Mouse (Mus musculus): ENCODE data around the gene Hvcn1. TPM values are rescaled to one million over a fixed set of nuclear protein-coding genes. Genes with fewer than 3 reads are reported as not detected.
"Not testable (repeated sequence)": the region's sequence is repeated elsewhere in the genome, so short reads cannot be mapped to it uniquely, and the experiment has no call there.

The Hvcn1 gene
- total RNA-seq, 2 experiments from 2014 or later = 1.4 TPM

DNA sequence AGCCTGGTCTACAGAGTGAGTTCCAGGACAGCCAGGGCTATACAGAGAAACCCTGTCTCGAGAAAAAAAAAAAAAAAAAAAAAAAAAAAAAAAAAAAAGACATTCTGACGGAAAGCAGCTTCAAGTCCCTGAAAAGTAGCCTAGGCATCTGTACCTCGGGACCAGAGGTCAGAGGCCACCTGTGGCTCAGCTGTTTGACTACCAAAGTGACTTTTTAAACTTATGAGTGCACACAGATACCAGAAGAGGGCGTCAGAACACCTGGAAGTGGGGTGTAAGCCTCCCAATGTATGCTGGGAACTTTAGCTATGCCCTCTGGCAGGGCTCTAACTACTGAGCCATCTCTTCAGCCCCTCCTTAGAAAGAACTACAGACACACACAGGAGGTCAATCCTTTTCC lies 14.3 kb upstream of the Hvcn1 start:
- no peak for DNase-seq
- intact Hi-C loops (cut with DNase I) = no loop called here

DNA sequence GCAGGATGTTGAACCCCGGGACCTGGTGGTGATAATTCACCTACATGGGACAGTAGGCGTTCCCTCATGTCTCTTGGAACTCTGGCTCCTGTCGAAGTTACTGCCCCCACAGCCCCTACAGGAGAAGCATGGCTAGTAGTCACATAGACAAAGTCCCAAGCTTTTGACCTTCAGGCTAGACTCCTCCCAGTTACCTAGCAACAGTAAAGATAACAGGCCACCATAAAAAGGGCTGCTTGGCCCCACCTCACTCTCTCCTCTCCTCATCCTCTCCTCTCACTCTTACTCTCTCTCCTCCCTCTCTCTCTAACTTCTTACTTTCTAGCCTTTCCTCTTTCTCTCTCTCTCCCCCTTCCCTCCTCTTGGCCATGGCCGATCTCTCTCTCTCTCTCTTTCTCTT lies 5.7 kb upstream of the Hvcn1 start:
- intact Hi-C loops (cut with DNase I) = no loop called here
- DNase-seq = no peak

DNA sequence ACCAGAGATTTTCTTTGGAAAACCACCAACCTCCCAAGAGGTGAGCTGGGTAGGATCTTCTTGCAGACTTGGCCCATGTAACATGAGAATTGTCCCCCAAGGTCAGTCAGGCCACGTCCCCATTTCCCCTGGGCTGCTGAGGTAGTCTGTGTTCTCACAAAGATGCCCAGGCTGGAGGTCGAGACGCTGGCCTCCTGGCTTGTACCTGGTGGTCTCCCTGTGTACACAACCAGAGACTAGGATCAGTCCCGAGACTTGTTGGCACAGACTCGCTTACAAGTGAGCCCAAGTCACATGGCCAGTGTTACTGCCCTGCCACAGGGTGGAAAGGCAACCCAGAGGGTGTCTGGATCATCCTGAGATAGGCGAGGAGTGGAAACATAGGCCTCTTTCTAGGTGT lies 4.7 kb upstream of the Hvcn1 start:
- intact Hi-C loops (cut with DNase I) = no loop called here

DNA sequence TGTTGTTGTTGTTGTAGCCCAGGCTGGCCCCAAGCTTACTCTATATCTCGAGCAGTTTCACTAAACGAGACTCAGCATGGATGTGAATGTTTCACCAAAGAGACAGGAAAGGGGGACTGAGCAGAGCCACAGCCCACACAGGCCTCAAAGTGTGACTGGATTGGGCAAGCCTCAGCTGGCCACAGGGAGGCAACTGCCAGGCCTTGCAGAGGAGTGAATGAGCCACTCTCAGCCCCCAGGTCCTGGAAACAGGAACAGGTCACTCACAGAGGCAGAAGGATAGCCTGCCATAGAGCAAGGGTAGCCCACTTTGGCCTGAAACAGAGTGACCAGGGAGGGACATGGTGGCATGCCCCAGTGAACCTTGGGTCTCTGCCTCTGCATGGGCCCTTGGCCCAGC lies 2.4 kb upstream of the Hvcn1 start:
- intact Hi-C loops (cut with DNase I) = no loop called here
- no peak for DNase-seq

More for the DNA sequence above, 4.7 kb upstream of the Hvcn1 start:
- DNase-seq = no peak

DNA sequence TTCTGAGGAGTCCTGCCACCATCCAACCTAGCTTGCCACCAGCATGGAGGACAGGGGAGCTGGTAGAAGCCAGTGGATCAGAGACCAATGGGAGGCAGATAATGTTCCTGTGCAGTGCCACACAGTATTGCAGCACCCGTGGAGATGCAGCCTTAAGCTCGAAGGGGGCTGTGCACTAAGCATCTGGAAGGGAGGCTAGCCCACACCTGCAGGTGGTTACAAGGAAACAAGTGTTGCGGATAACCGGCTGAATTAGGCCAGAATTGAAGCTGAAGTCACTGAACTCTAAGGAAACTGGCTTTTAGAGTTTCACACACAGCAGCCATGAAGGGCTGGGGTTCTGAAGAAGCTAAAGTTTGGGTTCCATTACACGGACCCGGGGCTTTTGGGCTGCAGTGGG lies 2.3 kb downstream of the Hvcn1 start:
- no peak for DNase-seq
- intact Hi-C loops (cut with DNase I) = no loop called here

DNA sequence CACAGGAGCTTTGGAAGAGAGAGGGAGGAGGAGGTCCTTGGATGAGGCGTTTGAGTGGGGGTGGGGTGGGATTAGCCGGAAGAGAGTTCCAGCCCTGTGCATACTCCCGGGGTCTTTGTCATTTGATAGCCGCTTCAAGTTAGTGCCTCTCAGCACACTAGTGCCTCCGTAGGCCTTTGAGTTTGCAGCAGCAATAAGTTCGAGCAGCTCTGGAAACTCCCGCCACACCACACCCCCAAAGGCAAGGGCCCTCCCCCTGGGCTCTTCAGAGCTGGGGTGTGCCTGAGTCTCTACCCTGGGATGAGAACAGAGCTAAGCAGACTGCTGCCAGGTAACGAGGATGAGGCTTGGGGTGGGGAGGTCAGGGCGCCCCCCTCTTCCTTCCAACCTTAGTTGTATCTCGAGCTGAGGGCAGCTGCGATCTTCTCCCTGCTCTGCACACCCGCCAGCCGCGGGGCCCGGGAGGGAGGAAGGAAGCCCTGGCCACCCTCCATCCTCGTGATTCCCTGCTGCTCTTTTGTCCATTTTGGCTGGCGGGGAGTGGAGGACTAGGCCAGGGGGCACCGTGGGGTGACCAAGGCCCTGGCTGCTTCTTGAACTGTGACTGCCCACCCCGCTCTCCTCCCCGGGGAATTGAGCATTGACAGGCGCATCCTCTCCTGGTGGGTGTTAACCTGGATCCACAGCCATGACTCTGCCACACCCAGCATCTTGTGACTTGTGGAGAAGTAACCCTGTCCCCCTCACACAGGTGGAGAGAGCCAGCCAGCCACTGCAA lies 3.2 kb downstream of the Hvcn1 start:
- intact Hi-C loops (cut with DNase I) = no loop called here
- peak; percentile 58 to 60 for DNase-seq

DNA sequence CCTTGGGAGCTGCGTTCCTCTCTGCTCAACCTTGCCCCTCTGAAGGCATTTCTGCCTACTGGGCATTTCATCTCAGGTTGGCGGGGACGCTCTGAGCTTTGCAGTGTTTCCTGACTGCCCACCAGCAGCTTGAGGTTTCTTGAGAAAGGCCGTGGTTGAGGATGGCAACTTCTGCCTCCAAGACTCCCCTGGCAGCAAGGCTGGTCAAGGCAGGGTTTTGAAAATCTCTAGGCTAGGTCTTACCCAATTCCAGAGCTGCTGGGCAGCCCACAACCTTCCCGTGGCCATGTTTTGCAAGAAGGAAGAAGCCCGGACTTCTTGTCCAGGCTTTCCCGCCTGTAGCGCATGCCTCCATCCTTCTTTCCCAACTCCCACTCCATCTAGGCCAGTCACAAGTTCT lies 4.3 kb downstream of the Hvcn1 start:
- intact Hi-C loops (cut with DNase I) = no loop called here

DNA sequence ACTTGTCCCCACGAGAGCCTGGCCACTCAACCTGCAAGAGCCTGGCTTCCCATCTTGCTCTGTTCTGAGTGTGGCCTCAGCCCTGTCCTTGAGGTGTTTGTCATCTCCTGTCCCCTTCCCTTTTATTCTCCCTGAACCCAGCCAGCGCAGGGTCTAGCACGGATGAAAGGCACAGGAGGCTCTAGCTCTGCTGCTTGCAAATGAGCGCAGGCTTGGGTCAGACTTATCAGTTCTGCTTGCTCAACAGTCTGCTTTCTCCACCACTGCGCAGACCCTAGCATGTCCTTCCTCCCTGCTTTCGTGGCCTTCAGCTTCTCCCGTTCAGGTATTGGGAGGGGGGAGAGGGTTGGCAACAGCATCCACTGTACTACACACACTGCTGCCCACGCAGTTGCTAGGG lies 5.5 kb downstream of the Hvcn1 start:
- intact Hi-C loops (cut with DNase I) = no loop called here

More for the DNA sequence above, 4.3 kb downstream of the Hvcn1 start:
- DNase-seq = no peak

DNA sequence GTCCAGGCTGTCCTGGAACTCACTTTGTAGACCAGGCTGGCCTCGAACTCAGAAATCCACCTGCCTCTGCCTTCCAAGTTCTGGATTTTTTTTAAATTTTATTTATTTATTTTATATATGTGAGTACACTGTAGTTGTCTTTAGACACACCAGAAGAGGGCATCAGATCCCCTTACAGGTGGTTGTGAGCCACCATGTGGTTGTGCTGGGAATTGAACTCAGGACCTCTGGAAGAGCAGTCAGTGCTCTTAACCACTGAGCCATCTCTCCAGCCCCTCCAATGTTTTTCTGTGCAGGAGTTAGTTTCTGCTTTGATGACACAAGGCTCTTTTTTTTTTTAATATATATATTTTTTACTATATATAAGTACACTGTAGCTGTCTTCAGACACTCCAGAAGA lies 6.2 kb downstream of the Hvcn1 start:
- intact Hi-C loops (cut with DNase I); DNase-seq: not testable (repeated sequence)

More for the DNA sequence above, 5.5 kb downstream of the Hvcn1 start:
- no peak for DNase-seq

DNA sequence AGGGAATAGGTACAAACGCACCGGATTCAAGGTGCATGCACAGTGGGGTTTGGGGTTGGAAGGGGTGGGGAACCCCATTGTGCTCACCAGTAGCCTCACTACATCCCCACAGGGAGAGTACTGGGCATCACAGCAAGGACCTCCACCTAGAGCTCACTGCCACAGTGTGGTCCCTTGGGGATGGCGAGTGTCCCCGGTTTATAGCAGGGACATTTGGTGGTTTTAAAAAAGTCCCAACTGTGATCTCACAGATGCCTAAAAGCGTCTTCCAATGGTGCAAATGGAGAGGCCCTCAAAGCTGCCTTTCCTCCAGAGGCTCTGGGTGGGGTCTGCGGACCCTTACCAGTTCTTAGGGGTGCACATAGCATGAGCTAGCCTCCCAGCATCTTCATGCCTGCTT lies 7.3 kb downstream of the Hvcn1 start:
- DNase-seq = no peak
- intact Hi-C loops (cut with DNase I) = no loop called here

DNA sequence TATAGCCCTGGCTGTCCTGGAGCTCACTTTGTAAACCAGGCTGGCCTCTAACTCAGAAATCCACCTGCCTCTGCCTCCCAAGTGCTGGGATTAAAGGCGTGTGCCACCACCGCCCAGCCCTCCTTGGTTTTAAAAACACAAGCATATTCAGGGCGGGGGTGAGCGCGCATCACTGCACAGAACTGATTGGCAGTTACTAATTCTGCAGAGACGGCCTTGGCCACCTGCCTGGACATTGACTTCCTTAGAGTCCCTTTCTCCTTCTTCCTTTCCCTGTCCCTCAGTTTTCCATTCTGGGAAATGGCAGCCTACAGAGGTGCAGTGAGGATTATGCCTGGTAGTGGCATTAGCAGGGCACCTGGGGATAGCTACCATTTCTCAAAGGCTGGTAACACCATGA lies 11.0 kb downstream of the Hvcn1 start:
- intact Hi-C loops (cut with DNase I) = no loop called here
- no peak for DNase-seq

DNA sequence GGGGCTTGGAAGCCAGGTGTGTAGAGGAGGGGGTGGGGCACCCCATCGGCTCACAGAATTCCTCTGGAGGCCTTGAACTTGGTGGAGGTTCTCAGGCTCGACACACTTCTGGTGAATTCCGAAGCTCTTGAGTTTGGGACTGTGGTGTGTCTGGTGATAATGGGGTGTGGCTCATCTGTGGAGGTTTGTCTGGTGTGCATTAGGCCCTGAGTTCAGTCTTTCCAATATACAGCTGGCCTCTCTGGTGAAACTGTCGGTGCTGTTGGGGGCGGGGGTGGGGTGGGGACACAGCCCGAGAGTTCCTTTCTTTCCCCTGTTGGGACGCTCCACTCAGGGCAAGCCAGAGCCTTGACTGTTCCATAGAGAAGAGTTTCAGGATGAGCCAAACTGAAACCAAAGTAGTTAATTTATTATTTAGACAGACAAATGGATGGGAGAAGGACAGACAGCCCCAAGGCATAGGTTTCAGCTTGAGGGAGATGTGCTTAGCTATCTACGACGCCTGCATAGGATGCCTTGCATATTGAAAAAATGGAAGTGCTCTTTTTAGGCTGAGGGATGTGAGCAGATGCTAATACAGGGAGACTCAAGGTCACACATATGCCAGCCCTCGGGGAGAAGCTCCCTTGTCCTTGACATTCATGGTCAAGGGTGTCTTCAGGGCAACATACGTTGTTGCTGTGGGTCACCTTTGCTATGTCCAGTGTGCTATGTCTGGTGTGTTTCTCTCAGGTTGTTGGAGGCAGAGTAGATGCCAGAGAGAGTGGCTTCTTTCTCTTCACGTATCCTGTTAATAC lies 11.7 kb downstream of the Hvcn1 start:
- intact Hi-C loops (cut with DNase I) = no loop called here
- no peak for DNase-seq

DNA sequence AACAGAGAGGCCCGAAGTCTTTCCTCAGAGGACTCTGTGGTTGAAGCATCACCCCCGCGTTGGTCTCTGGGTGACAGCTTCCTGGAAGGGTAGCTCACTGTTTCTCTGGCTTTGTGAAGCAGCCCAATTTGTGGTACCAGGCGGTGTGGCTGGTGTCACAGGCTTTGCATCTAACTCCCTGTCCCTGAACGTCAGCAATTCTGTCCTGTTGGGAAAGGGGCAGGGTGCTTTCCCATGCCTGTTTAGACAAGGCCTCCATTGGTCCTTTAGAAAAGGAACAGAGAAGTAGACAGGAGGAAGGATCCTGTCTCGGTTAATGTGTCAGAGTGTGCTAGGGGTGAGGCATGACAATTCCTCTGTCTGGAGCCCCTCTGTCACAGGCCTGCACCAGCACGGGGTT lies 12.3 kb downstream of the Hvcn1 start:
- intact Hi-C loops (cut with DNase I) = no loop called here

DNA sequence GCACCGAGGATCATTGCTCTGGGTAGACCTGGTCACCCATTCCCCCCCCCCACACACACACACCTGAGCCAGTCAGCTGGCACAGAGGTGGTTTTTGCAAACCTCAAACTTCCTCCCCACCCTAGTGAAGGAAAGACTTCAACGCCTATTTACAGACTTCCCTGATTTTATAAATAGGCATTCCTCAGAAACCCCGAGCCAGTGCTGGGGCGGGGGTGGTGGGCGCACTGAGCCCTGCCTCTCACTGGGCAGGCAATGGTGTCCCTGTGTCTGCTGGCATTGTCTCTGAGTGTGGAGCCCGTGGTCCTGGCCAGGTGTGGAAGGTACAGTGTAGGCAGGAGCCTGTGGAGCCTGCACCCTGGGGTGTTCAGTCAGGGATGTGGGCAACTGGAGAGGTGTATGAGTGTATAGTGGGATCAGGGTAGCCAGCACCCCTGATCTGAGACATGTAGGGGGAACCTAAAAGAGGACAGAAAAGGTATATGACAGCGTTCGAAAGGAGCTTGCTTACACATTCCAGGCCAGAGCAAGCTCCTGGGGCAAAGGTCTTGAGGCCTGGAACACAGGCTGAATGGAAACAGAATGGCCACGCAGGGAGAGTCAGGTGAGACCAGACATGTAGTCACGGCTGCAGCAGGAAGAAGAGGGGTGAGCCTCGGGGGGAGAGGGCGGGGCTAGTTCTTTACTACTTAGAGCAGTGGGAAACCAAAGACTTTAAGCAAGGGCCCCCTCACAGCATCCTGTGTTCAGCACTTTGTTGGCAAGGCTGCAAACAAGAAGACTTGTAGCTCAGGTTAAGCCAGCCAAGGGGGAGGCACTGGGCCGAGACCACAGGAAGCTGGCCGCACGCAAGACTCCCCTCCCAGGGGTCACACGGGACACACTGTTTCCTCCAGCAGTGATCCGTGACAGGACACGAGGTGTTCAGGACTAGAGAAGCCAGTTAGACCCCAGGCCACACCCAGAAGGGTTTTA lies 13.3 kb downstream of the Hvcn1 start:
- intact Hi-C loops (cut with DNase I) = no loop called here

More for the DNA sequence above, 12.3 kb downstream of the Hvcn1 start:
- DNase-seq = no peak

DNA sequence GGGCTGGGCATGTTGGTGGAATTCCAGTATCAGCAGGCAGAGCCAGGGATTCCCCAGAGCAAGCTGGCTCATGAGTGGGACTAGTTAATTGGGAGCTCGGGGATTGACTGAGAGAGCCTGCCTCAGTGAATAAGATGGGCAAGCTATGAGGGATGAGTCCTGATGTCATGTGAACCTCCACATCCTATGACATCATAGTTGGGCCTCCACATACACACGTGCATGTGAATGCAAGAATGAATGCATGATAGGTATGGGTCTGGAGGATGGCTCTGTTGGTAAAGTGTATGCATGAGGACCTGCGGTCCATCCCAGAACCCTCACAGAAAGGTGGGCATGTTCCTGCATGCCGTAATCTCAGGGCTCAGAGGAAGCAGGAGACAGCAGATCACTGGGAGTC lies 14.5 kb downstream of the Hvcn1 start:
- DNase-seq = no peak
- intact Hi-C loops (cut with DNase I) = no loop called here

More for the DNA sequence above, 13.3 kb downstream of the Hvcn1 start:
- DNase-seq = no peak

DNA sequence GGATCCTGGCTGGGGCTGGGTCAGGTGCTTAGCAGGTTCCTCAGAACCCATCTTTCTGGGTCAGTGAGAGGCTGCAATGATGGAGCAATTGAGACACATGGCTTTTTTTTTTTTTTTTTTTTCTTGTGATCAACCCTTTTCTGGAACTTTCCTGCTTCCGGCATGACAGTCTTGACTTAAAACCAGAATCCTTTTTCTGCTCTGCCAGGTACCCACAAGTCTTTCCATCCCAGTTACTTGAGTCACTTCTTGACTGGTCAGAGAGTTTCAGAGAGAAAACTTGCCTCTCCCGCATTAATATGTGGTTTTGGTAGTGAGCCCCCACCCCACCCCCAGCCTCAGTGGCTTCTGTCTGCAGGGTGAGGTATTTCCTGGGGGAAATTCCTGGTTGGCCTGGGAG lies 17.7 kb downstream of the Hvcn1 start:
- no peak for DNase-seq
- intact Hi-C loops (cut with DNase I) = no loop called here

DNA sequence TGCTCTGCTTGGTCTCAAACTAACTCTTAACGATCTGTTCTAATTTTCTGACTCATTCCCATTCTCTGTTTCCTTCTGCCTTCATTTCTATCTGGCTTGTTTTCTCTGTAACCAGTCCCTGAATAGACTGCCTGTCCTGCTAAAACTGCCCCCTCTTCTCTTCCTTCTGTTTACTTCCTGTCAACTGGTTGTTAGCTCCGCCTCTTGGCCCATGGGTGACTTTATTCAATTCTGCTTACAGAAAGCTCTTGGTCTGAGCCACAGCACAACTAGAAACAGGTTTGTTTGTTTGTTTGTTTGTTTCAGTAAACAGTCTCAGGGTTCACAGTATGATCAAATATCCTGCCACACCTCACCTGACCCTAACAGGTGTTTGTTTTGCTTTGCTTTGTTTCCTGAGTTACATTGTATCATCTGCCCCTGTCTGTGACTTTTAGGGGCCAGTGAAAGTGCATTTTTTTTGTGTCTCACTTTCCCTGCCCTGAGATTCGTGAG lies 21.7 kb downstream of the Hvcn1 start:
- intact Hi-C loops (cut with DNase I) = no loop called here

DNA sequence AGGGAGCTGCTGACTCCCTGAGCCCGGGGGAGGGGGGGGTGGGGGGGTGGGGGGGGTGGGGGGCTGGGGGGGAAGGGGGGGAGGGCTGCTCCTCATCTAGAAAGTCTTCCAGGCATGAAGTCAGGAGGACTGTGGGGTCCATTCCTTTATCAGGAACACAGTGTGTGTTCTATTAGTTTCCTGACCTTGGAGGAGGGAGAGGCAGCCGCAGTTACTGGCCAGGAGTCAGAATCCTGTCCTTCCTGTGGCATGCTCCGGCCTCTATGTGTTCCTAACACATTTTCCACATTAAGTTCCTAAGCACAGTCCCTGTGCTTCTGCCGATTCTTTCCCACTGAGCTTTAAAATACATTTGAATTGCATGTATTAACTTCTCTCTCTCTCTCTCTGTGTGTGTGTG lies 22.2 kb downstream of the Hvcn1 start:
- intact Hi-C loops (cut with DNase I) = no loop called here
- no peak for DNase-seq

More for the DNA sequence above, 21.7 kb downstream of the Hvcn1 start:
- DNase-seq = no peak

DNA sequence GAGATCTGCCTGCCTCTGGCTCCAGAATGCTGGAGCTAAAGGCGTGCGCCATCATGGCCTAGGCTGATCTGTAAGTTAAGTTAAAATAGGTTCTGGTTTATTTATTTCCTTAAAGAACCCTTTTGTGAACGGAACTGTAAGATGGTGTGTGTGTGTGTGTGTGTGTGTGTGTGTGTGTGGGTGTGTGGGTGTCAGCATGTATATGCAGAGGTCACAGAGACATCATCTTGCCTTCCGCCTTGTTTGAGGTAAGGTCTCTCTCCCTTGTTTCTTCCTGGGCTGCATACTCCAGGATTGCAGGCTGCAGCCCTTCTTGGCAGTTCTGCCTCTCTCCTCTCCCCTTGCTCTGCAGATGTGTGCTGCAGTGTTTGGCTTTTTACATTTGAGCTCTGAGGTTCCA lies 24.2 kb downstream of the Hvcn1 start:
- intact Hi-C loops (cut with DNase I) = no loop called here
- no peak for DNase-seq

DNA sequence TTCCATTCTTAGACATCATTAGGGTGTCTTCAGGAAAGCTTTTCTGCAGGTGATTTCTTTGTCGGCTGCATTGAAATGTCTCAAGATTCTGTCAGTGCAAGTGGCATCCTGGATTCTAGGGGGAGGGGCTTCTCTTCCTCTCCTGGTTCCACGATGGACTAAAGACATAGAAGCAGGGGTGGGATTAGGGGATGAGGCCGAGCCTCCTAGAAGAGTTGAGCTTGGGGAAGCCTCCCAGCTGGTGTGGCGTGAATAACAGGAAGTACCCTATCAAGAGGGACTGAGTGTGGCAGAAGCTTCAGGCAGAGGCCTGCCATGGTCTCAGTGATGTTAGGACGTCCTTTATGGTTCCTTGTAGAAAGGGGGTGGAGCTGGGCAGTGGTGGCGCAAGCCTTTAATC lies 24.8 kb downstream of the Hvcn1 start:
- intact Hi-C loops (cut with DNase I) = no loop called here

DNA sequence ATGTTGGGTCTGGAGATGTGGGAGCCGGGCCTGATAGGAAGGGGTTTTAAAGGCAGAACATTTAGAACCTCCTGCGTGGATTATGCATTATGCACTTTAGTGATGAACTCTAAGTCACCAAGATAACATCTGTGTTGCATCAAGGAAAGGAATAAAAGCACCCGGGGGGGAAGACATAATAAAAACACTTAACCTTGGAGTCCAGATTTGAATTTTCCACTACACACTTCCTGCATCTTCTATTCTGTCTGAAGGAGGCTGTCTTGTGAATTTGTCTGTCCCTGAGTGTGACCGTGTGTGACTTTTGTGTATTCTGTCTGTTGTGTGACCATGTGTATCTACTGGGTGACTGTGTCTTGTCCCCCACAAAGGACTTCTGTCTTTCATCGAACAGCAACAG lies 25.4 kb downstream of the Hvcn1 start:
- intact Hi-C loops (cut with DNase I) = no loop called here
- no peak for DNase-seq

More for the DNA sequence above, 24.8 kb downstream of the Hvcn1 start:
- no peak for DNase-seq

Data from heart, postnatal 14 days (tissue).